Mouse (Mus musculus) small intestine, adult 2 months (tissue): Measurements from ENCODE around the gene Fam71e1. TPM values are rescaled to one million over a fixed set of nuclear protein-coding genes. Genes with fewer than 3 reads are reported as not detected.
A peak's percentile ranks its signal among the peaks of the same experiment; 100 is the strongest.

ENCODE experiments used
- H3K27ac ChIP-seq: fragments of 200-500 bp; 2 replicates; pipeline ENCODE4 v1.5.1; 2012; ENCODE audit warnings: low read depth, low read length, control low read depth, inconsistent platforms; ENCODE audit not compliant: insufficient read depth
- H3K27me3 ChIP-seq: fragments of 200-500 bp; 2 replicates; pipeline ENCODE4 v1.6.1; 2012; ENCODE audit warnings: mild to moderate bottlenecking, moderate library complexity, low read length, inconsistent platforms; ENCODE audit not compliant: control insufficient read depth, insufficient read depth
- H3K36me3 ChIP-seq: fragments of 200-500 bp; 2 replicates; pipeline ENCODE4 v1.6.1; 2012; ENCODE audit warnings: mild to moderate bottlenecking, low read length, control low read depth, inconsistent platforms; ENCODE audit not compliant: control insufficient read depth, insufficient read depth
- H3K4me1 ChIP-seq: fragments of 200-500 bp; 2 replicates; pipeline ENCODE4 v1.6.1; 2012; ENCODE audit warnings: low read length, inconsistent platforms, mixed read lengths; ENCODE audit not compliant: control insufficient read depth, insufficient read depth, insufficient read length
- H3K4me3 ChIP-seq: fragments of 200-500 bp; 2 replicates; pipeline ENCODE4 v1.5.1; 2012; ENCODE audit warnings: low read depth, mild to moderate bottlenecking, control low read depth, inconsistent platforms, low read length, moderate library complexity
- CTCF ChIP-seq: fragments of 200-500 bp; IDR thresholded peaks from 2 replicates; pipeline ENCODE4 v1.5.1; 2012; ENCODE audit warnings: low read depth, mild to moderate bottlenecking, control low read depth, inconsistent platforms, low read length, moderate library complexity, mixed read lengths; ENCODE audit not compliant: insufficient replicate concordance, insufficient read length; ENCODE audit errors: extremely low read depth
- POLR2A ChIP-seq: fragments of 200-500 bp; IDR thresholded peaks from 2 replicates; pipeline ENCODE4 v1.6.1; 2012; ENCODE audit warnings: low read depth, mild to moderate bottlenecking, control low read depth, inconsistent platforms, low read length, moderate library complexity
- WGBS: fragments of 180-500 bp; shearing (Covaris S2); methylation state at CpG from one replicate; pipeline ENCODE4 v1.1.7; 2018; 5-methylcytosine and 5-hydroxymethylcytosine counted together
- polyA plus RNA-seq: library from polyadenylated mRNA; depleted of rRNA; stranded (reverse); fragments of >200 nt; gene quantifications from 2 replicates; pipeline ENCODE4 v1.2.3, GENCODE M21; 2012; rRNA removed

Fam71e1 gene
- polyA plus RNA-seq, 1 experiment: 2.0 TPM

- no peak overlapping the region for H3K27ac ChIP-seq
- H3K36me3 ChIP-seq: peaks cover 34% of the 10 kb centered on the region
- H3K4me3 ChIP-seq: peak overlapping the region; percentile 68
- H3K4me1 ChIP-seq: peaks cover 7% of the 10 kb centered on the region; the same call in 1 of the 2 replicates
- WGBS: 19% methylated on average over 5 of the region's 5 CpGs
- H3K27me3 ChIP-seq: no peaks in the 10 kb centered on the region
- TF ChIP-seq POLR2A: no peak
- no peak for TF ChIP-seq CTCF
These were observed 51.3 kb downstream of the Fam71e1 start for GRCm38 (mm10) chr7:44547725-44548124.

- Histone ChIP-seq H3K4me1 (peaks cover 12% of the 10 kb centered on the region; the same call in 1 of the 2 replicates), H3K36me3 (peaks cover 34% of the 10 kb centered on the region), H3K27me3 (no peaks in the 10 kb centered on the region), H3K27ac (peak within 1 kb of the TSS; percentile 14; the same call in 1 of the 2 replicates), H3K4me3 (peak within 1 kb of the TSS; percentile 68)
- peak; percentile 84 for TF ChIP-seq CTCF
- peak; percentile 21; the same call in 1 of the 2 replicates for TF ChIP-seq POLR2A
- under 1% methylated on average over 43 of the region's 43 CpGs for WGBS
These were observed 52.2 kb downstream of the Fam71e1 start, which contains the start of gene Pold1 for GRCm38 (mm10) chr7:44548497-44549087. Gene Pold1, minus strand, starts transcription at chr7:44548849.

DNA sequence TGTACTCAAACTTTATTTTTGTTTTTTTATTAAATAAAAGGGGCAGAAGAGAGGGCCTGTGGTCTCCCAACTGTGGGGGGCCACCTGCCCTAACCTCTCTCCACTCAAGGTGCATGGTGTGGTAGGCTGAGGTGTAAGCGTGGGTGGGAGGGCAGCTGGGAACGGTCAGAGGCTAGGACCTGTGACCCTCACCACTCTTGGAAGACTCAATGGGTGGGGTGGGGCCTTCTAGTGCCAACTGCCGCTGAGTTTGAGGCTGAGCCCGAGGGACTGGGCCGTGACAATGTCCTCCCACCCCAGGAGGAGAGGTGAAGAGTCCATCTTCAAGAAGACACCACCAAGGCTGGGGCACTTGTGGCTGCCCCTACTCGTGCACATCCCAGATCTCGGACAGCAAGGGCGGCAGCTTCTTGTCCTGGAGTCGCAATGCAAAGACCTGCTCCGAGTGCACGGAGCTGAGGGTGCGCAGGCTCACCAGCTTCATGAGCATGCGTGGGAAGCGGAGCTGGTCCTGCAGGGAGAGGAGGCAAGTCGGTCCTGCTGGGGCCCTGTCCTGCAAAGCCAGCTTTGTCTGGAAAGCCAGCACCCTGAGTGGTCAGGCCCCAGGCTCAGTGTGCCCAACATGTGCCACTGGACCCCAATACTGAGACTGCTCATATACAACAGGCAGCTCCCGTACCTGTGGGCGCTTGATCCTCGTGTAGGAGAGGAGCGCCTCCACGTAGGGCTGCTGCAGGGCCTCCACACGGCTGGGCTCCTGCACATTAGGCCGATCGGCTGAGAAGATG is 53.4 kb downstream of the Fam71e1 start:
- no peaks in the 10 kb centered on the region for H3K27me3 ChIP-seq
- H3K4me1 ChIP-seq: peaks cover 12% of the 10 kb centered on the region; the same call in 1 of the 2 replicates
- H3K4me3 ChIP-seq: no peak overlapping the region
- H3K36me3 ChIP-seq: peaks cover 34% of the 10 kb centered on the region
- WGBS: 95% methylated on average over 23 of the region's 23 CpGs
- H3K27ac ChIP-seq: no peak overlapping the region
- TF ChIP-seq CTCF: no peak
- TF ChIP-seq POLR2A: no peak

GRCm38 (mm10) chr7:44550409-44550678 is 54.0 kb downstream of the Fam71e1 start:
- WGBS: 96% methylated on average over 12 of the region's 12 CpGs
- Histone ChIP-seq H3K27me3 (no peaks in the 10 kb centered on the region), H3K27ac (no peak overlapping the region), H3K4me1 (peaks cover 12% of the 10 kb centered on the region; the same call in 1 of the 2 replicates), H3K36me3 (peaks cover 34% of the 10 kb centered on the region), H3K4me3 (no peak overlapping the region)
- TF ChIP-seq POLR2A (no peak), CTCF (no peak)

Other genes starting within 250 kb of the Fam71e1 start
- gene 1700028J19Rik, start 249.9 kb upstream of the Fam71e1 start, polyA plus RNA-seq: 0.77 and 1.9 TPM in 2 replicates
- gene 2410002F23Rik, start 249.9 kb upstream of the Fam71e1 start, polyA plus RNA-seq: 43.4 and 66.3 TPM in 2 replicates
- not detected in 2 replicates for gene Acp4, start 239.2 kb upstream of the Fam71e1 start, polyA plus RNA-seq
- gene Gm15517, start 235.1 kb upstream of the Fam71e1 start, polyA plus RNA-seq: not detected in 2 replicates
- 0.82 and 1.3 TPM in 2 replicates for gene Clec11a, start 189.7 kb upstream of the Fam71e1 start, polyA plus RNA-seq
- 0.81 and 2.1 TPM in 2 replicates for gene Shank1, start 186.3 kb upstream of the Fam71e1 start, polyA plus RNA-seq
- 1.1 and 1.8 TPM in 2 replicates for gene Syt3, start 112.5 kb upstream of the Fam71e1 start, polyA plus RNA-seq
- 0.43 TPM in 1 of 2 replicates, not detected in the other for gene 1700008O03Rik, start 110.8 kb upstream of the Fam71e1 start, polyA plus RNA-seq
- 1.1 TPM in 2 replicates for gene Lrrc4b, start 67.6 kb upstream of the Fam71e1 start, polyA plus RNA-seq
- 2.2 and 3.2 TPM in 2 replicates for gene Aspdh, start 31.2 kb upstream of the Fam71e1 start, polyA plus RNA-seq
- gene Josd2, start 28.6 kb upstream of the Fam71e1 start, polyA plus RNA-seq: 85.6 and 99.2 TPM in 2 replicates
- gene Emc10, start 52 bp upstream of the Fam71e1 start, polyA plus RNA-seq: 157 and 256 TPM in 2 replicates
- 0.13 TPM in 2 replicates for gene Mybpc2, start 28.1 kb downstream of the Fam71e1 start, polyA plus RNA-seq
- gene Spib, start 35.5 kb downstream of the Fam71e1 start, polyA plus RNA-seq: 8.6 and 18.7 TPM in 2 replicates
- gene Pold1, start 52.3 kb downstream of the Fam71e1 start, polyA plus RNA-seq: 27.3 and 46.9 TPM in 2 replicates
- 174 and 295 TPM in 2 replicates for gene Nr1h2, start 57.4 kb downstream of the Fam71e1 start, polyA plus RNA-seq
- gene Napsa, start 75.8 kb downstream of the Fam71e1 start, polyA plus RNA-seq: 6.4 and 11.1 TPM in 2 replicates
- 3.1 and 3.4 TPM in 2 replicates for gene Kcnc3, start 94.1 kb downstream of the Fam71e1 start, polyA plus RNA-seq
- 196 and 563 TPM in 2 replicates for gene Myh14, start 174.3 kb downstream of the Fam71e1 start, polyA plus RNA-seq
- not detected in 2 replicates for gene Izumo2, start 212.2 kb downstream of the Fam71e1 start, polyA plus RNA-seq